Mouse (Mus musculus): ENCODE measurements around the gene Tmem207. TPM values are rescaled to one million over a fixed set of nuclear protein-coding genes. Genes with fewer than 3 reads are reported as not detected.
"Not testable (repeated sequence)": the region's sequence is repeated elsewhere in the genome, so short reads cannot be mapped to it uniquely, and the experiment has no call there.

The Tmem207 gene
- polyA plus RNA-seq, 1 experiment, result not detected

DNA sequence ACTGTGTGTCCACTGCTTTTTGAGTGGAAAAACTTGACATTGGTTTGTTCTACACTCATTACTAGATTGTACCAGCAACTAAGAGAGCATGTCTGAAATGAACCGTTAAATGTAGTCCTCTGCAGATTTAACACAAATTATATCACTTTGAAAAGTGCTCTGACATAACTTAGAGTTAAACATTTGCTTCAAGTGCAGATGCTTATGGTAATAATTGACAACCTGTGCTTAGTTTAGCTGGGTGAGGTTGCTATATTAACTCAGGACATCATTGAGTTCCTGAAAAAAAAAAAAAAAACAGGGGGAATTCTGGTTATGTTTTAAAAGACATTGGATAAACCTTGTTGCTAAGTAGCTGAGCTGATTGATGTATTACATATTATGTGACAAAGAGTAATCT is 3.9 kb upstream of the Tmem207 start:
- Histone ChIP-seq H3K4me1 (ENCODE audit: control insufficient read depth, insufficient read depth, low read length) (no peaks in the 10 kb centered on the region), H3K9ac (ENCODE audit: low read depth, poor library complexity, severe bottlenecking) (no peak overlapping the region), H3K27me3 (ENCODE audit: control insufficient read depth, insufficient read depth, low read length, poor library complexity, severe bottlenecking) (no peaks in the 10 kb centered on the region), H3K4me3 (ENCODE audit: low read depth, low read length) (no peak overlapping the region), H3K9me3 (replicated peaks; ENCODE audit: control insufficient read depth, insufficient read depth, low read length, poor library complexity, severe bottlenecking) (no peaks in the 10 kb centered on the region), H3K36me3 (ENCODE audit: control insufficient read depth, insufficient read depth, low read length, poor library complexity, severe bottlenecking) (no peaks in the 10 kb centered on the region), H3K27ac (ENCODE audit: insufficient read depth, low read length) (no peak overlapping the region)
- TF ChIP-seq CTCF (IDR thresholded peaks at IDR 0.05; ENCODE audit: low read depth, low read length) (no peak), POLR2A (IDR thresholded peaks at IDR 0.05; ENCODE audit: insufficient read depth, low read length) (no peak), EP300 (IDR thresholded peaks at IDR 0.05; ENCODE audit: insufficient read depth, low read depth, low read length) (no peak)

GRCm38 (mm10) chr16:26527931-26528666 is 1.5 kb upstream of the Tmem207 start:
- no peaks in the 10 kb centered on the region for H3K36me3 ChIP-seq (ENCODE audit: control insufficient read depth, insufficient read depth, low read length, poor library complexity, severe bottlenecking)
- no peak overlapping the region for H3K9ac ChIP-seq (ENCODE audit: low read depth, poor library complexity, severe bottlenecking)
- no peak for TF ChIP-seq CTCF (IDR thresholded peaks at IDR 0.05; ENCODE audit: low read depth, low read length)
- no peak for TF ChIP-seq POLR2A (IDR thresholded peaks at IDR 0.05; ENCODE audit: insufficient read depth, low read length)
- TF ChIP-seq EP300 (IDR thresholded peaks at IDR 0.05; ENCODE audit: insufficient read depth, low read depth, low read length), result no peak
- H3K9me3 ChIP-seq (replicated peaks; ENCODE audit: control insufficient read depth, insufficient read depth, low read length, poor library complexity, severe bottlenecking), result no peaks in the 10 kb centered on the region
- H3K27me3 ChIP-seq (ENCODE audit: control insufficient read depth, insufficient read depth, low read length, poor library complexity, severe bottlenecking), result no peaks in the 10 kb centered on the region
- no peaks in the 10 kb centered on the region for H3K4me1 ChIP-seq (ENCODE audit: control insufficient read depth, insufficient read depth, low read length)
- no peak overlapping the region for H3K27ac ChIP-seq (ENCODE audit: insufficient read depth, low read length)
- H3K4me3 ChIP-seq (ENCODE audit: low read depth, low read length), result no peak overlapping the region

DNA sequence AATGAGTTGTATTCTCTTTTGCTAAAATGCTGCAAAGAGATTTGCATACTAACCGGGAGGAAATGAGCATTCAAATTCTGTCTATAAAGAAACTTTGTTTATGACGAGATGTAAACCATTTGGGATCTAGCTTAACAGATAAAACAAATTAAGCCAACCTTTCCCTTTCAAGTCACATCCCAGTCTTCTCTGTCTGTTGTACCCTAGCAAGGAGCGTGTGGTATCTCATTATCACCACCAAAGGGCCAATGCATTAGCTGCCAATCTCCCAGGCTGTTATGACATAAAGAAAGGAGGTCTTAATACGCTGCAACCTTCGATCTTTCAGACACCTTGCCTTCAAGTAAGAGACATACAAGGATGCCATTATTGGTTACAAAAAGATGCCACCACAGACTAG is 737 bp downstream of the Tmem207 start:
- H3K4me3 ChIP-seq (ENCODE audit: low read depth, low read length), result no peak overlapping the region
- no peaks in the 10 kb centered on the region for H3K36me3 ChIP-seq (ENCODE audit: control insufficient read depth, insufficient read depth, low read length, poor library complexity, severe bottlenecking)
- H3K27ac ChIP-seq (ENCODE audit: insufficient read depth, low read length), result no peak overlapping the region

GRCm38 (mm10) chr16:26519596-26519995 is 7.0 kb downstream of the Tmem207 start:
- Histone ChIP-seq H3K27me3 (ENCODE audit: control insufficient read depth, insufficient read depth, low read length, poor library complexity, severe bottlenecking) (no peaks in the 10 kb centered on the region), H3K4me1 (ENCODE audit: control insufficient read depth, insufficient read depth, low read length) (no peaks in the 10 kb centered on the region), H3K9me3 (replicated peaks; ENCODE audit: control insufficient read depth, insufficient read depth, low read length, poor library complexity, severe bottlenecking) (no peaks in the 10 kb centered on the region), H3K9ac (ENCODE audit: low read depth, poor library complexity, severe bottlenecking) (no peak overlapping the region), H3K36me3 (ENCODE audit: control insufficient read depth, insufficient read depth, low read length, poor library complexity, severe bottlenecking) (no peaks in the 10 kb centered on the region), H3K27ac (ENCODE audit: insufficient read depth, low read length) (no peak overlapping the region), H3K4me3 (ENCODE audit: low read depth, low read length) (no peak overlapping the region)
- no peak for TF ChIP-seq POLR2A (IDR thresholded peaks at IDR 0.05; ENCODE audit: insufficient read depth, low read length)
- no peak for TF ChIP-seq CTCF (IDR thresholded peaks at IDR 0.05; ENCODE audit: low read depth, low read length)
- no peak for TF ChIP-seq EP300 (IDR thresholded peaks at IDR 0.05; ENCODE audit: insufficient read depth, low read depth, low read length)

More for the DNA sequence above, 737 bp downstream of the Tmem207 start:
- no peaks in the 10 kb centered on the region for H3K4me1 ChIP-seq (ENCODE audit: control insufficient read depth, insufficient read depth, low read length)
- no peak for TF ChIP-seq EP300 (IDR thresholded peaks at IDR 0.05; ENCODE audit: insufficient read depth, low read depth, low read length)
- TF ChIP-seq CTCF (IDR thresholded peaks at IDR 0.05; ENCODE audit: low read depth, low read length), result no peak
- no peak for TF ChIP-seq POLR2A (IDR thresholded peaks at IDR 0.05; ENCODE audit: insufficient read depth, low read length)
- H3K27me3 ChIP-seq (ENCODE audit: control insufficient read depth, insufficient read depth, low read length, poor library complexity, severe bottlenecking), result no peaks in the 10 kb centered on the region
- H3K9ac ChIP-seq (ENCODE audit: low read depth, poor library complexity, severe bottlenecking), result no peak overlapping the region
- H3K9me3 ChIP-seq (replicated peaks; ENCODE audit: control insufficient read depth, insufficient read depth, low read length, poor library complexity, severe bottlenecking), result no peaks in the 10 kb centered on the region

- Histone ChIP-seq H3K27me3 (ENCODE audit: control insufficient read depth, insufficient read depth, low read length, poor library complexity, severe bottlenecking) (no peaks in the 10 kb centered on the region; the same call in 1 of the 2 replicates), H3K27ac (ENCODE audit: insufficient read depth, low read length) (no peak overlapping the region), H3K36me3 (ENCODE audit: control insufficient read depth, insufficient read depth, low read length, poor library complexity, severe bottlenecking) (no peaks in the 10 kb centered on the region), H3K9me3 (replicated peaks; ENCODE audit: control insufficient read depth, insufficient read depth, low read length, poor library complexity, severe bottlenecking) (no peaks in the 10 kb centered on the region), H3K4me1 (ENCODE audit: control insufficient read depth, insufficient read depth, low read length) (no peaks in the 10 kb centered on the region), H3K4me3 (ENCODE audit: low read depth, low read length) (no peak overlapping the region), H3K9ac (ENCODE audit: low read depth, poor library complexity, severe bottlenecking) (no peak overlapping the region)
- TF ChIP-seq POLR2A (IDR thresholded peaks at IDR 0.05; ENCODE audit: insufficient read depth, low read length), result no peak
- no peak for TF ChIP-seq CTCF (IDR thresholded peaks at IDR 0.05; ENCODE audit: low read depth, low read length)
- no peak for TF ChIP-seq EP300 (IDR thresholded peaks at IDR 0.05; ENCODE audit: insufficient read depth, low read depth, low read length)
These were observed 21.6 kb downstream of the Tmem207 start for GRCm38 (mm10) chr16:26504961-26505360.

DNA sequence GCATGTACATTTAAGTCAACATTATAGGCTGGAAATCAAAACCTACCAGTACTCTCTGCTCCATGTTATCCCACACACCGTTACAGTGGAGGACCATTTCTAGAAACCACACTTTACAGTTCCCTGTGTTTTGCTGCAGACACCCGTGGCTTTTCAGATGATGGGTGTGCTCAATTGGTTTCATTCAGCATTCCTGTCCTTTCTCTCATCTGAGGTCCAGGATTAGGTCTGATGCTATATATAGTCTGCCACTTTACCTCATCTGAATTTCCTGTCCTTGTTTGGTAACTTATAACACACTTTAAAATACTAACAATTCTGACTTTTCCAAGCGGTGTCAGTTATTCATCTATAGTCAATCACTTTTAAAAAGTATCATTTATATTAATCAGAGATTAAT is 25.8 kb downstream of the Tmem207 start:
- Histone ChIP-seq H3K27ac (ENCODE audit: insufficient read depth, low read length) (no peak overlapping the region), H3K36me3 (ENCODE audit: control insufficient read depth, insufficient read depth, low read length, poor library complexity, severe bottlenecking) (no peaks in the 10 kb centered on the region), H3K27me3 (ENCODE audit: control insufficient read depth, insufficient read depth, low read length, poor library complexity, severe bottlenecking) (no peaks in the 10 kb centered on the region; the same call in 1 of the 2 replicates), H3K9ac (ENCODE audit: low read depth, poor library complexity, severe bottlenecking) (no peak overlapping the region), H3K4me3 (ENCODE audit: low read depth, low read length) (no peak overlapping the region), H3K9me3 (replicated peaks; ENCODE audit: control insufficient read depth, insufficient read depth, low read length, poor library complexity, severe bottlenecking) (no peaks in the 10 kb centered on the region), H3K4me1 (ENCODE audit: control insufficient read depth, insufficient read depth, low read length) (no peaks in the 10 kb centered on the region)
- TF ChIP-seq EP300 (IDR thresholded peaks at IDR 0.05; ENCODE audit: insufficient read depth, low read depth, low read length) (no peak), CTCF (IDR thresholded peaks at IDR 0.05; ENCODE audit: low read depth, low read length) (no peak), POLR2A (IDR thresholded peaks at IDR 0.05; ENCODE audit: insufficient read depth, low read length) (no peak)

GRCm38 (mm10) chr16:26499705-26500104 is 26.9 kb downstream of the Tmem207 start:
- H3K27me3 ChIP-seq (ENCODE audit: control insufficient read depth, insufficient read depth, low read length, poor library complexity, severe bottlenecking), result not testable (repeated sequence)

More at GRCm38 (mm10) chr16:26499705-26500104, 26.9 kb downstream of the Tmem207 start:
- H3K27ac ChIP-seq (ENCODE audit: insufficient read depth, low read length); H3K9me3 ChIP-seq (replicated peaks; ENCODE audit: control insufficient read depth, insufficient read depth, low read length, poor library complexity, severe bottlenecking); H3K4me1 ChIP-seq (ENCODE audit: control insufficient read depth, insufficient read depth, low read length); H3K4me3 ChIP-seq (ENCODE audit: low read depth, low read length); H3K9ac ChIP-seq (ENCODE audit: low read depth, poor library complexity, severe bottlenecking); H3K36me3 ChIP-seq (ENCODE audit: control insufficient read depth, insufficient read depth, low read length, poor library complexity, severe bottlenecking): not testable (repeated sequence)

Data from ES-Bruce4 (cell line).